Mouse (Mus musculus) megakaryocyte, embryonic 14.5 days (primary cell): ENCODE results near the gene Diablo. TPM values are rescaled to one million over a fixed set of nuclear protein-coding genes. Genes with fewer than 3 reads are reported as not detected.
A peak's percentile ranks its signal among the peaks of the same experiment; 100 is the strongest.
"Not testable (repeated sequence)": the region's sequence is repeated elsewhere in the genome, so short reads cannot be mapped to it uniquely, and the experiment has no call there.

Experiments used
- H3K27me3 ChIP-seq: replicated peaks from 2 replicates; pipeline ENCODE3; 2012; ENCODE audit warnings: inconsistent platforms
- H3K36me3 ChIP-seq: replicated peaks from 2 replicates; pipeline ENCODE3; 2012; ENCODE audit warnings: low read length, inconsistent platforms, mixed read lengths
- H3K4me1 ChIP-seq: 2 replicates; pipeline ENCODE4 v1.6.1; 2012; ENCODE audit warnings: inconsistent platforms
- H3K4me3 ChIP-seq: replicated peaks from 2 replicates; pipeline ENCODE3; 2012; ENCODE audit warnings: moderate library complexity, mild to moderate bottlenecking, inconsistent platforms
- H3K9me3 ChIP-seq: 2 replicates; pipeline ENCODE4 v1.6.1; 2012; ENCODE audit warnings: inconsistent platforms
- FLI1 ChIP-seq: IDR thresholded peaks from 2 replicates; pipeline ENCODE4 v1.6.1; 2012; ENCODE audit warnings: low read length, inconsistent platforms, mixed read lengths
- GATA1 ChIP-seq: IDR thresholded peaks from 3 replicates; pipeline ENCODE4 v1.6.1; 2012; ENCODE audit warnings: mixed read lengths, low read length, inconsistent platforms, borderline replicate concordance
- polyA plus RNA-seq: library from polyadenylated mRNA; stranded (reverse); fragments of >175 nt; gene quantifications from 2 replicates; pipeline ENCODE4 v1.2.3, GENCODE M21; 2012; ENCODE audit warnings: low replicate concordance; ENCODE audit not compliant: insufficient read depth

Diablo gene
- polyA plus RNA-seq, 1 experiment, result 7.4 TPM

DNA sequence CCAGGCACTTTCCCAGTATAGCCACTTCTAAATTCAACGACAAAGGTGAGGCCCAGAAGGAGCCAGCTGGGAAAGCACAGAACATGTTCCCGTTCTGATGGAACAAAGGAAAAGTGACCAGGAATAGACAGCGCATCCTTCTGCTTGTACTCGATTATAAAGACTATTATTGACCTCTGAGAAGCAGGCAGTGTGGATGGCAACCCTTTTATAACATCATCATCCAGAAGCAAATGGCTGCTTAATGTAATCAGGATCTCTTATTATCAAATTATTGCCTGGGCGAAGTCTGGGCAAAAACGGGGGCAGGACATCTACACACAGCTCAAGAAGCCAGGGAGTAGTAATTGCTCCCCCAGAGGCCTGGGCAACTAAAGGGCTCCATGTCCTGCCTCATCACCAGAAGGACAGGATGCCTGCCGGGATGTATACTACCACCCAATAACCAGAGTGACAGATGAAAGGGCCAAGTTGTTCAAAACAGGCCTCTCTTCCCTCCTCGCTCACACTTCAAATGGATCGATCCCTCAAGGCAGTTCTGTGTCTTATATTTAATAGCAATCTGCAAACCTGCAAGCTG lies 2.0 kb upstream of the Diablo start:
- peaks cover 58% of the 10 kb centered on the region for H3K36me3 ChIP-seq
- no peaks in the 10 kb centered on the region for H3K27me3 ChIP-seq
- no peak overlapping the region for H3K4me3 ChIP-seq
- no peak for TF ChIP-seq FLI1
- no peak for TF ChIP-seq GATA1
- H3K4me1 ChIP-seq, result peaks cover 29% of the 10 kb centered on the region
- no peaks in the 10 kb centered on the region for H3K9me3 ChIP-seq

GRCm38 (mm10) chr5:123525281-123525680 lies 1.3 kb upstream of the Diablo start, which contains the start of gene Gm49027:
Gm49027 (minus strand) TSS chr5:123525488.
- H3K9me3 ChIP-seq, result no peaks in the 10 kb centered on the region
- TF ChIP-seq FLI1 (no peak), GATA1 (no peak)
- no peaks in the 10 kb centered on the region for H3K27me3 ChIP-seq
- H3K4me1 ChIP-seq, result peaks cover 29% of the 10 kb centered on the region
- H3K36me3 ChIP-seq, result peaks cover 51% of the 10 kb centered on the region
- peak within 1 kb of the TSS; percentile 96 for H3K4me3 ChIP-seq

DNA sequence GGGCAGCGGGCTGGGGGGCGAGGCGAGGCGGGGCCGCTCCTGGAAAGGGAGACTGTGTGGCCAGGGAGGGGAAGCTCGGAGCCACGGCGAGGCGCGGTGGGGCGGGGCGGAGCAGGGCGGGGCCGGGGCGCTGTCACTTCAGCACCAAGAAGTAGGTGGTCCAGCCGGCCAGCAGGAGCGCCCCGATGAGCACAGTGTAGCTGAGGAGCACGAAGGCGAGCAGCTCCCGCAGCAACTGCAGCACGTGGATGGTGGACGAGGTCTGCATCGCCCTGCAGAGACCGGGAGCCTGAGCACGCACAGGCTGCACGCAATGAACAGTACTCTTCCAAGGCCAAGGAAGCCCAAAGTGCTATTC lies 396 bp upstream of the Diablo start:
- H3K36me3 ChIP-seq, result peaks cover 47% of the 10 kb centered on the region
- TF ChIP-seq GATA1, result no peak
- TF ChIP-seq FLI1, result no peak

GRCm38 (mm10) chr5:123522166-123522565 lies 1.8 kb downstream of the Diablo start:
- Histone ChIP-seq H3K4me1 (peaks cover 29% of the 10 kb centered on the region), H3K4me3 (no peak overlapping the region), H3K36me3 (peaks cover 42% of the 10 kb centered on the region), H3K27me3 (no peaks in the 10 kb centered on the region), H3K9me3 (no peaks in the 10 kb centered on the region)
- TF ChIP-seq GATA1 (no peak), FLI1 (no peak)

More for the DNA sequence above, 396 bp upstream of the Diablo start:
- H3K27me3 ChIP-seq, result no peaks in the 10 kb centered on the region
- peak overlapping the region; percentile 96 for H3K4me3 ChIP-seq
- no peaks in the 10 kb centered on the region for H3K9me3 ChIP-seq
- peaks cover 29% of the 10 kb centered on the region for H3K4me1 ChIP-seq

DNA sequence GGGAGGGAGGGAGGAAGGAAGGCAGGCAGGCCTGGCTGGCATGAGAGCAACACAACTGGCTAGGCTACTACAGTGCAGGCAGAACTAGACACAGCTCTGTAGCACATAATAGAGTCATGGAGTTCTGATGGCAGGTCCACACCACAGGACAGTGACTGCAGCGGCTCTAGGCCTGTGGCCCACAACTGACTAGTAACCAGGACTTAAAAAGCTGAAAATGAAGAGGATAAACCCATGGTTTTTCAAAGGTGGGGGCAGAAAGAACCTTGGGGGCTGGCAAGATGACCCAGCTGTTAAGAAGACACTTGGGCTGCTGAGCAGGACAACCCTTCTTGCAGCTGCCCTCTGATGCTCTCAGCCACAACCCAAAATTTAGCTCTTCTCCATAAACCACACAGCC lies 2.4 kb downstream of the Diablo start:
- peaks cover 42% of the 10 kb centered on the region for H3K36me3 ChIP-seq
- H3K4me1 ChIP-seq, result peaks cover 29% of the 10 kb centered on the region
- TF ChIP-seq FLI1 (no peak), GATA1 (no peak)
- H3K9me3 ChIP-seq, result no peaks in the 10 kb centered on the region
- H3K4me3 ChIP-seq, result no peak overlapping the region
- no peaks in the 10 kb centered on the region for H3K27me3 ChIP-seq

GRCm38 (mm10) chr5:123520666-123521065 lies 3.3 kb downstream of the Diablo start:
- TF ChIP-seq FLI1 (no peak), GATA1 (no peak)

DNA sequence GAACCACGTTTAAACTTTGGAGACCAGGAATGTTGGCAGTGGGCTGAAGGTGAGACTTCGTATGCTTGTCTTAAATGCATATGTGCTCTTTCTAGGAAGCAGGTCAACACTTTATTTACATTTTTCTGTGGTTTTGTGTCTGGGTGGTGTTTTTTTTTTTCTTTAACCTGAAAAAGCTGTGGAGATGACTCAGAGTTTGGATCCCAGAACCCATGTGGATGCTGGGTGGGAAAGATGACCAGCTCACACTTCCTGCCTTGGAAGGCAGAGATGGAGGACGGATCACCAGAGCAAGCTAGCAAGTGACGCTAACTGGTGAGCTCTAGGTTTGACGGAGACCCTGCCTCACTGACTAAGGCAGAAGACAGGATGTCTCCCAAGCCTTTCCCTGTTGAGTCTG lies 9.1 kb downstream of the Diablo start:
- H3K9me3 ChIP-seq, result no peaks in the 10 kb centered on the region
- peaks cover 11% of the 10 kb centered on the region for H3K4me1 ChIP-seq
- TF ChIP-seq FLI1 (no peak), GATA1 (no peak)
- H3K36me3 ChIP-seq, result peaks cover 50% of the 10 kb centered on the region
- H3K4me3 ChIP-seq, result no peak overlapping the region
- H3K27me3 ChIP-seq, result peaks cover 11% of the 10 kb centered on the region

More at GRCm38 (mm10) chr5:123520666-123521065, 3.3 kb downstream of the Diablo start:
- Histone ChIP-seq H3K9me3 (no peaks in the 10 kb centered on the region), H3K27me3 (no peaks in the 10 kb centered on the region), H3K4me3 (no peak overlapping the region), H3K4me1 (peaks cover 29% of the 10 kb centered on the region), H3K36me3 (peaks cover 42% of the 10 kb centered on the region)

- Histone ChIP-seq H3K36me3 (peaks cover 28% of the 10 kb centered on the region), H3K4me1 (peaks cover 29% of the 10 kb centered on the region), H3K9me3 (no peaks in the 10 kb centered on the region), H3K27me3 (peaks cover 39% of the 10 kb centered on the region), H3K4me3 (no peak overlapping the region)
- TF ChIP-seq GATA1, result no peak
- no peak for TF ChIP-seq FLI1
Measured at GRCm38 (mm10) chr5:123512102-123512501, 11.9 kb downstream of the Diablo start.

DNA sequence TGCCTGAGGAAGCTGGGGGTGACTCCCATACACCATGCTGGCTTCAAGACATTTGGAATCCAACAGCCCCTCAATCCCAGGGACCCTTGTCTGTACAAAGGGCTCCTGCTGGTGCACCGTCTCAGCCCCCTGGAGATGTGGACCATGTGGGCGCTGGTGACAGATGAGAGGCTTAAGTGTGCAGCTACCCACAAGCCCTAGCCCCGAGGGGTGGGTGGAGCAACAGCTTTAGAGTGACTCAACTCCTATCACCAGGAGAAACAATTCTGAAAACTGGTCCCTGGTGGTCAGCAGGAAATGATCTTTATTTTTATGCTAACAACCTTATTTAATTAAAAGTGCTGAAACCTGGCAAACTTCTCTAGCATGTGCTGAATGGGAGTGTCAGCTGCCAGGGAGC lies 12.6 kb downstream of the Diablo start:
- Histone ChIP-seq H3K27me3 (peaks cover 44% of the 10 kb centered on the region), H3K4me1 (peaks cover 29% of the 10 kb centered on the region), H3K36me3 (peaks cover 22% of the 10 kb centered on the region)
- H3K9me3 ChIP-seq, H3K4me3 ChIP-seq: not testable (repeated sequence)

GRCm38 (mm10) chr5:123510160-123510559 lies 13.8 kb downstream of the Diablo start, which contains the start of gene B3gnt4:
B3gnt4 (plus strand) TSS chr5:123510460.
- peaks cover 29% of the 10 kb centered on the region for H3K4me1 ChIP-seq
- TF ChIP-seq GATA1 (no peak), FLI1 (no peak)
- H3K36me3 ChIP-seq, result peaks cover 16% of the 10 kb centered on the region
- H3K27me3 ChIP-seq, result peaks cover 50% of the 10 kb centered on the region
- H3K4me3 ChIP-seq, result no peak within 1 kb of the TSS
- no peaks in the 10 kb centered on the region for H3K9me3 ChIP-seq

GRCm38 (mm10) chr5:123508921-123509320 lies 15.1 kb downstream of the Diablo start:
- Histone ChIP-seq H3K27me3 (peaks cover 58% of the 10 kb centered on the region), H3K36me3 (peaks cover 14% of the 10 kb centered on the region), H3K9me3 (no peaks in the 10 kb centered on the region), H3K4me3 (peak overlapping the region; percentile 90), H3K4me1 (peaks cover 23% of the 10 kb centered on the region)
- TF ChIP-seq GATA1, result no peak
- TF ChIP-seq FLI1, result no peak
